Mouse (Mus musculus) mesoderm, embryonic 11.5 days (tissue): ENCODE data around the gene Plppr1.

Source experiments
- DNase-seq: peaks from one replicate; pipeline ENCODE4 v3.0.0-alpha.2; 2012; ENCODE audit warnings: low read depth, low spot score

Gene Plppr1

GRCm38 (mm10) chr4:49059021-49059401 is at the start of gene Plppr1:
Gene Plppr1, plus strand, starts transcription at chr4:49059273.
- peak; percentile 79 for DNase-seq

GRCm38 (mm10) chr4:49016701-49017100 is 42.4 kb upstream of the Plppr1 start:
- DNase-seq: no peak

- no peak for DNase-seq
Observed at GRCm38 (mm10) chr4:49023221-49023620, 35.9 kb upstream of the Plppr1 start.

- DNase-seq: no peak
Observed at GRCm38 (mm10) chr4:49038311-49038710, 20.8 kb upstream of the Plppr1 start.

- no peak for DNase-seq
Observed at GRCm38 (mm10) chr4:49039854-49040253, 19.2 kb upstream of the Plppr1 start.

DNA sequence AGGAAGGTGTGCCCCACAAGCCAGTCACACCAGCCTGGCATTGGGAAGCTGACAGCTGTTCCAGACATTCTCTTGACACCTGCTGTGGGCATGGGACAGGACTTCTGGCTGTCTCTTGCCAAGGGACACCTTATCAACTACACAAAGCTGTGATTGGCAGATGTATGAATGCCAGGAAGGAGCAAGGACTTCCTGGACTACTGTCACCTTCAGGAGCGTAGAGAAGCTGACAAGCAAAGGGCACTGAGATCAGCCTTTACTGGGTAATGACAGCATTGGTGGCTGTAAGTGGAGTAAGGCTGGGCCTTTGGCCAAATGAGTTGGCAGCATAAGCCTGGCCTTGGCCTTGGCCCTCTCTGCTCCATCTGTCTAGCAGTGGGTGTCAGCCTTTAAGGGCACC is 17.4 kb upstream of the Plppr1 start:
- DNase-seq: no peak

- DNase-seq: no peak
Observed at GRCm38 (mm10) chr4:49050628-49051027, 8.4 kb upstream of the Plppr1 start.

DNA sequence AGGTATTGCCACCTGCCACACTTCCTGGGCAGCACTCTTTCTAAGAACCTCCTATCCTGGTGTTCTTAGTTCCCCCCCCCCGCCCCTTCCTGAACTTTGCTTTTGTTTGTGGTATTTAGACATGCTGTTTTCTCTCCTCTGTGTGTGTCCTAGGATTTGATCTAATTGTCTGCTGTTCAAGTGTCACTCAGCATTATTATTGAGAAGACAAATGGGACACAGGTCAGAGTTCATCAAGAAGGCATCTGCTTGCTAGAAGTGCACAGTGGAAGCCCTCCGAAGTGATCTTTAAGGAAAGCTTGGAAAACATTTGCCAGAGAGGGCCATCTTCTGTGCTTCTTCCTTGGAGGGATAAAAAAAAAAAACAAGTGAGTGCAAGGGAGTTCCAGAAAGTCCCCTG is 1.2 kb upstream of the Plppr1 start:
- peak; percentile 70 for DNase-seq

- no peak for DNase-seq
Observed at GRCm38 (mm10) chr4:49058557-49058956, 516 bp upstream of the Plppr1 start.

- DNase-seq: peak; percentile 66
Observed at GRCm38 (mm10) chr4:49059402-49060381, 619 bp downstream of the Plppr1 start.

GRCm38 (mm10) chr4:49069471-49069870 is 10.4 kb downstream of the Plppr1 start:
- DNase-seq: no peak

GRCm38 (mm10) chr4:49072886-49073285 is 13.8 kb downstream of the Plppr1 start:
- DNase-seq: no peak

DNA sequence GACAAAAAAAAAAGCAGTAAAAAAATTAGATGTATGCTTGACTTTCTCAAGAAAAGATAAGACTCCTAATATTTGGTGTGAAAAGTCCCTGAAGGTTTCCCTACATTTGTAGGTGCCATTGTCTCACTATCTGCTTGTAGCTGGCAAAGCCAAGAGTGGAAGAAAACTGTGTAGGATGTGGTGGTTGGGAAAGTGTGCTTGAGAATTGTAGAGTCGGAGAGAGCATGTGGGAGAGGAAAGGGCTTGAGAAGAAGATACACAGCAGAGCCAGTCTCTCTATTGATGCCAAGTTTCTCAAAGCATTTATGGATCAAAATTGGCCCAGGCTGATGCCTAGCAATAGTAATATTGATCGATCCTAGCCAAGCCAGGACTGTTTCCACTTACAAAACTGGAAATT is 16.8 kb downstream of the Plppr1 start:
- no peak for DNase-seq

GRCm38 (mm10) chr4:49079399-49079798 is 20.3 kb downstream of the Plppr1 start:
- DNase-seq: no peak

DNA sequence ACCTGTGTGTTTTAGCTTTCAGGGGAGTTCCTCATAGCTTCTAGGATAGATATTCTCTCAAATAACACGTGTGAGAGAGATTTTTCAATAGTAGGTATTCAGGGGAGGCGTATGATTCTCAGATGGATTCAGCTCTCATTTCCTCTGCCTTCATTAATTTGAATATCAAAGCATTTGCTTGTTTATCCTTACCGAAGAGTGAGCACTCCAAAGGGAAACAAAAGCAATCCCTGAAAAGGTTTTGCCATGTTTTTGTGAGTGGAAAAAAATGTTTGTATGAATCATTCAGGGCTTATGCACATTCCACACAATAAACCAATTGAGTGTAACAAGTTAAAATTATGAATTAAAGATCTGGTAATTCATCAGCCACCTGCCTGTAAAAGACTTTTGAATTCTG is 29.1 kb downstream of the Plppr1 start:
- no peak for DNase-seq

- DNase-seq: no peak
Observed at GRCm38 (mm10) chr4:49090461-49090860, 31.4 kb downstream of the Plppr1 start.

GRCm38 (mm10) chr4:49099448-49099847 is 40.4 kb downstream of the Plppr1 start:
- DNase-seq: no peak

- peak; percentile 10 for DNase-seq
Observed at GRCm38 (mm10) chr4:49101934-49102768, 43.1 kb downstream of the Plppr1 start.

- DNase-seq: peak; percentile 19
Observed at GRCm38 (mm10) chr4:49102769-49103193, 43.7 kb downstream of the Plppr1 start.

- DNase-seq: no peak
Observed at GRCm38 (mm10) chr4:49104860-49105259, 45.8 kb downstream of the Plppr1 start.

DNA sequence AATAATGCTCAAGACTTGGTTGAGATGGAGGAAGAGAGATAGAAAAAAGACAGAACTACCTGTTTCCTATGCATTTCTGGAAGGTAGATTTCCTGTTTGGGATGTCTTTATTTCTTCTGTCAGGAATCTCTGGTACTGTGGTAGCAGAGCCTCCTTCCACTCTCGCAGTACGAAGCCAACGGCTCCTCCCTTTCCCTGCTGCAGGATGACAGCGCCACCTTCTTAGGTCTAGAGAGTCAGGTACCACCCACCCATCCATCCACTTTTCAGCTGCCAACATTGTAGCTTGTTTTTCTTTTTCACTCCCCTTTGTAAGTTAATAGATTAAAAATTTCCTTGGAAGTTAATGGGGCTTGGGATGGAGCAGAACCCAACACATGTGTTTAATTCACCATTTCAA is 48.8 kb downstream of the Plppr1 start:
- DNase-seq: no peak

GRCm38 (mm10) chr4:49108371-49108770 is 49.3 kb downstream of the Plppr1 start:
- no peak for DNase-seq
